Mouse (Mus musculus): ENCODE measurements around the gene Fas.

GRCm38 (mm10) chr19:34283614-34284013, 6.9 kb upstream of the Fas start:
- TF ChIP-seq POLR2AphosphoS2 (IDR thresholded peaks at IDR 0.05; ENCODE audit: insufficient read length, low read depth), result no peak
- TF ChIP-seq USF1 (IDR thresholded peaks at IDR 0.05; ENCODE audit: low read depth), result no peak
- TF ChIP-seq POLR2A (IDR thresholded peaks at IDR 0.05; ENCODE audit: insufficient read length, low read depth), result no peak
- no peak for TF ChIP-seq REST (IDR thresholded peaks at IDR 0.05; ENCODE audit: insufficient read depth, insufficient read length)
- TF ChIP-seq MAX (IDR thresholded peaks at IDR 0.05; ENCODE audit: low read depth), result no peak
- TF ChIP-seq SRF (IDR thresholded peaks at IDR 0.05; ENCODE audit: control insufficient read depth, insufficient read length, low read depth), result no peak
- no peak for TF ChIP-seq MYOG (IDR thresholded peaks at IDR 0.05; ENCODE audit: control insufficient read depth in 1 of 3, insufficient read depth in 1 of 3, insufficient read length in 2 of 3, low read depth in 2 of 3)
- TF ChIP-seq TCF12 (IDR thresholded peaks at IDR 0.05; ENCODE audit: insufficient read depth, poor library complexity, severe bottlenecking), result no peak
- TF ChIP-seq MYOD1 (IDR thresholded peaks at IDR 0.05; ENCODE audit: control insufficient read depth in 1 of 3, insufficient read length in 2 of 3, low read depth in 2 of 3), result no peak
- TF ChIP-seq TCF3 (IDR thresholded peaks at IDR 0.05; ENCODE audit: insufficient read length, low read depth), result no peak
- TF ChIP-seq CEBPB (IDR thresholded peaks at IDR 0.05; ENCODE audit: insufficient read depth, poor library complexity, severe bottlenecking), result no peak
- TF ChIP-seq E2F4 (IDR thresholded peaks at IDR 0.05; ENCODE audit: insufficient read depth), result no peak
